Mouse (Mus musculus): ENCODE measurements around the gene Hsp90ab1. TPM values are rescaled to one million over a fixed set of nuclear protein-coding genes. Genes with fewer than 3 reads are reported as not detected.

Gene Hsp90ab1
- polyA plus RNA-seq, 1 experiment: 194 TPM

GRCm38 (mm10) chr17:45574129-45574761 lies 1.2 kb upstream of the Hsp90ab1 start:
- peak; percentile 65 to 76 for DNase-seq (ENCODE audit: low read depth in 1 of 2, low spot score in 2 of 2)
- peaks cover 8% of the 10 kb centered on the region; the same call in 1 of the 2 replicates for H3K4me1 ChIP-seq (ENCODE audit: control insufficient read depth, insufficient read depth, insufficient read length)
- WGBS: 3% methylated on average over 17 of the region's 17 CpGs
- peak overlapping the region; percentile 94 for H3K4me3 ChIP-seq (ENCODE audit: extremely low read depth, insufficient read depth, insufficient read length)
- H3K27ac ChIP-seq (ENCODE audit: insufficient read depth, low read length): peak overlapping the region; percentile 99
- peak; percentile 1; the same call in 1 of the 2 replicates for TF ChIP-seq CTCF (IDR thresholded peaks at IDR 0.05; ENCODE audit: extremely low read depth, insufficient read depth, insufficient read length, insufficient replicate concordance)
- TF ChIP-seq POLR2A (IDR thresholded peaks at IDR 0.05; ENCODE audit: low read depth, low read length): peak; percentile 46
- peaks cover 21% of the 10 kb centered on the region for H3K36me3 ChIP-seq (ENCODE audit: control insufficient read depth, insufficient read depth, low read length)
- H3K27me3 ChIP-seq (ENCODE audit: control insufficient read depth, insufficient read depth, low read length): no peaks in the 10 kb centered on the region

- peak; percentile 89 to 93 for DNase-seq (ENCODE audit: low read depth in 1 of 2, low spot score in 2 of 2)
- no peaks in the 10 kb centered on the region for H3K27me3 ChIP-seq (ENCODE audit: control insufficient read depth, insufficient read depth, low read length)
- under 1% methylated on average over 16 of the region's 18 CpGs for WGBS
- peak overlapping the region; percentile 99 for H3K27ac ChIP-seq (ENCODE audit: insufficient read depth, low read length)
- peaks cover 26% of the 10 kb centered on the region for H3K36me3 ChIP-seq (ENCODE audit: control insufficient read depth, insufficient read depth, low read length)
- 0 out of 2 replicates have a peak, but pooled peaks have one; percentile 8 for TF ChIP-seq POLR2A (IDR thresholded peaks at IDR 0.05; ENCODE audit: low read depth, low read length)
- no peak for TF ChIP-seq CTCF (IDR thresholded peaks at IDR 0.05; ENCODE audit: extremely low read depth, insufficient read depth, insufficient read length, insufficient replicate concordance)
- peak overlapping the region; percentile 94 for H3K4me3 ChIP-seq (ENCODE audit: extremely low read depth, insufficient read depth, insufficient read length)
- peaks cover 8% of the 10 kb centered on the region; the same call in 1 of the 2 replicates for H3K4me1 ChIP-seq (ENCODE audit: control insufficient read depth, insufficient read depth, insufficient read length)
Measured at GRCm38 (mm10) chr17:45573780-45574123, 681 bp upstream of the Hsp90ab1 start.

- Histone ChIP-seq H3K4me1 (ENCODE audit: control insufficient read depth, insufficient read depth, insufficient read length) (peaks cover 8% of the 10 kb centered on the region; the same call in 1 of the 2 replicates), H3K27me3 (ENCODE audit: control insufficient read depth, insufficient read depth, low read length) (no peaks in the 10 kb centered on the region), H3K36me3 (ENCODE audit: control insufficient read depth, insufficient read depth, low read length) (peaks cover 35% of the 10 kb centered on the region), H3K27ac (ENCODE audit: insufficient read depth, low read length) (peak overlapping the region; percentile 98), H3K4me3 (ENCODE audit: extremely low read depth, insufficient read depth, insufficient read length) (peak overlapping the region; percentile 94)
- peak in 1 of 2 experiments; percentile 63 for DNase-seq (ENCODE audit: low read depth in 1 of 2, low spot score in 2 of 2)
- under 1% methylated on average over 57 of the region's 57 CpGs for WGBS
- TF ChIP-seq CTCF (IDR thresholded peaks at IDR 0.05; ENCODE audit: extremely low read depth, insufficient read depth, insufficient read length, insufficient replicate concordance): no peak
- no peak for TF ChIP-seq POLR2A (IDR thresholded peaks at IDR 0.05; ENCODE audit: low read depth, low read length)
Measured at GRCm38 (mm10) chr17:45572103-45573086, 676 bp downstream of the Hsp90ab1 start.

GRCm38 (mm10) chr17:45569999-45570398 lies 3.1 kb downstream of the Hsp90ab1 start:
- no peak overlapping the region for H3K27ac ChIP-seq (ENCODE audit: insufficient read depth, low read length)
- H3K27me3 ChIP-seq (ENCODE audit: control insufficient read depth, insufficient read depth, low read length): no peaks in the 10 kb centered on the region
- H3K4me3 ChIP-seq (ENCODE audit: extremely low read depth, insufficient read depth, insufficient read length): no peak overlapping the region
- WGBS: 78% methylated on average over 4 of the region's 4 CpGs
- H3K36me3 ChIP-seq (ENCODE audit: control insufficient read depth, insufficient read depth, low read length): peaks cover 44% of the 10 kb centered on the region
- H3K4me1 ChIP-seq (ENCODE audit: control insufficient read depth, insufficient read depth, insufficient read length): peaks cover 8% of the 10 kb centered on the region; the same call in 1 of the 2 replicates
- TF ChIP-seq CTCF (IDR thresholded peaks at IDR 0.05; ENCODE audit: extremely low read depth, insufficient read depth, insufficient read length, insufficient replicate concordance): no peak
- no peak for TF ChIP-seq POLR2A (IDR thresholded peaks at IDR 0.05; ENCODE audit: low read depth, low read length)
- DNase-seq (ENCODE audit: low read depth in 1 of 2, low spot score in 2 of 2): no peak

GRCm38 (mm10) chr17:45568990-45569389 lies 4.1 kb downstream of the Hsp90ab1 start:
- H3K4me1 ChIP-seq (ENCODE audit: control insufficient read depth, insufficient read depth, insufficient read length): peaks cover 1% of the 10 kb centered on the region
- no peak overlapping the region for H3K27ac ChIP-seq (ENCODE audit: insufficient read depth, low read length)
- H3K36me3 ChIP-seq (ENCODE audit: control insufficient read depth, insufficient read depth, low read length): peaks cover 44% of the 10 kb centered on the region
- TF ChIP-seq CTCF (IDR thresholded peaks at IDR 0.05; ENCODE audit: extremely low read depth, insufficient read depth, insufficient read length, insufficient replicate concordance) (no peak), POLR2A (IDR thresholded peaks at IDR 0.05; ENCODE audit: low read depth, low read length) (no peak)
- no peaks in the 10 kb centered on the region for H3K27me3 ChIP-seq (ENCODE audit: control insufficient read depth, insufficient read depth, low read length)
- no peak overlapping the region for H3K4me3 ChIP-seq (ENCODE audit: extremely low read depth, insufficient read depth, insufficient read length)
- WGBS: 92% methylated on average over 12 of the region's 12 CpGs
- no peak for DNase-seq (ENCODE audit: low read depth in 1 of 2, low spot score in 2 of 2)

GRCm38 (mm10) chr17:45567162-45567601 lies 5.9 kb downstream of the Hsp90ab1 start:
- peaks cover 1% of the 10 kb centered on the region for H3K4me1 ChIP-seq (ENCODE audit: control insufficient read depth, insufficient read depth, insufficient read length)
- H3K27ac ChIP-seq (ENCODE audit: insufficient read depth, low read length): no peak overlapping the region

More at GRCm38 (mm10) chr17:45567162-45567601, 5.9 kb downstream of the Hsp90ab1 start:
- 73% methylated on average over 4 of the region's 4 CpGs for WGBS
- TF ChIP-seq POLR2A (IDR thresholded peaks at IDR 0.05; ENCODE audit: low read depth, low read length) (no peak), CTCF (IDR thresholded peaks at IDR 0.05; ENCODE audit: extremely low read depth, insufficient read depth, insufficient read length, insufficient replicate concordance) (no peak)
- Histone ChIP-seq H3K36me3 (ENCODE audit: control insufficient read depth, insufficient read depth, low read length) (peaks cover 48% of the 10 kb centered on the region), H3K4me3 (ENCODE audit: extremely low read depth, insufficient read depth, insufficient read length) (no peak overlapping the region), H3K27me3 (ENCODE audit: control insufficient read depth, insufficient read depth, low read length) (no peaks in the 10 kb centered on the region)
- DNase-seq (ENCODE audit: low read depth in 1 of 2, low spot score in 2 of 2): no peak

All from spleen, adult 2 months (tissue).